Mouse (Mus musculus) ES-Bruce4 (cell line): ENCODE measurements at regions not wholly inside any gene's neighbourhood (a gene's known extent, or its start where the extent isn't known, plus 50 kb on each side); places are given as distances from the start of the nearest gene placed in this dataset.

Experiments used
- CTCF ChIP-seq: IDR thresholded peaks from one replicate; pipeline ENCODE4 v1.8.1; 2011; ENCODE audit warnings: low read depth, low read length
- POLR2A ChIP-seq: IDR thresholded peaks from one replicate; pipeline ENCODE4 v1.8.1; 2011; ENCODE audit warnings: low read length; ENCODE audit not compliant: insufficient read depth

DNA sequence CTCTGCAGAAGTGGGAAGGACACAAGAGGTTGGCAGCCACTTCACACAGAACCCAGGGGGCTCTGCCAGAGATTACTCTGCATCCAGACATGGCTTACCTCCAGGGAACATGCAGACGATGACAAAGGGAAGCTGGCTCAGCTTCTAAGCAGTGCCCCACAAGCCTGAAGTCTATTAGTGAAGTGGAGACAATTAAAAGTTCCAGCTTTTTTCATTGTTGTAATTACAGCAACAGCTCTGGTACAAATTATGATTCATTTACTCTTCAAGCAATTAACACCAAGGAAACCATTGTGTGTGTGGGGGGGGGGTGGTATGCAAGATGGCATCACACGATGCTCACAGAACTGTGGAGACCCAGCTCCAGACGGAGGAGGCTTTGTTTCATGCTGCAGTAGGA is 66.3 kb upstream of the Ado start:
- TF ChIP-seq POLR2A: no peak
- TF ChIP-seq CTCF: no peak
